Mouse (Mus musculus) midbrain, embryonic 16.5 days (tissue): ENCODE measurements around the gene Mid1. TPM values are rescaled to one million over a fixed set of nuclear protein-coding genes. Genes with fewer than 3 reads are reported as not detected.
"Not testable (repeated sequence)": the region's sequence is repeated elsewhere in the genome, so short reads cannot be mapped to it uniquely, and the experiment has no call there.

Experiments used
- ATAC-seq: fragments of 200-750 bp; cut with Nextera tagmentation; 2 replicates; pipeline ENCODE4 v1.8.0; 2017; ENCODE audit warnings: moderate TSS enrichment
- H3K27ac ChIP-seq: fragments of 300-500 bp; sonication (generic); 2 replicates; pipeline ENCODE4 v1.5.1; 2014; ENCODE audit warnings: mild to moderate bottlenecking, low read length, mixed read lengths
- H3K27me3 ChIP-seq: fragments of 300-500 bp; sonication (generic); 2 replicates; pipeline ENCODE4 v1.6.1; 2014; ENCODE audit warnings: low read depth, low read length, mixed read lengths; ENCODE audit not compliant: control insufficient read depth, insufficient read depth
- H3K36me3 ChIP-seq: fragments of 300-500 bp; sonication (generic); 2 replicates; pipeline ENCODE4 v1.6.1; 2014; ENCODE audit warnings: mild to moderate bottlenecking, low read length, moderate library complexity, mixed read lengths; ENCODE audit not compliant: control insufficient read depth, insufficient read depth
- H3K4me1 ChIP-seq: fragments of 300-500 bp; sonication (generic); 2 replicates; pipeline ENCODE4 v1.6.1; 2014; ENCODE audit warnings: mild to moderate bottlenecking, low read length, mixed read lengths; ENCODE audit not compliant: control insufficient read depth, insufficient read depth
- H3K4me2 ChIP-seq: fragments of 300-500 bp; sonication (generic); 2 replicates; pipeline ENCODE4 v1.6.1; 2014; ENCODE audit warnings: mild to moderate bottlenecking, low read length, mixed read lengths
- H3K4me3 ChIP-seq: fragments of 300-500 bp; sonication (generic); 2 replicates; pipeline ENCODE4 v1.5.1; 2014; ENCODE audit warnings: low read depth, mild to moderate bottlenecking, low read length, moderate library complexity, mixed read lengths
- H3K9ac ChIP-seq: fragments of 300-500 bp; sonication (generic); 2 replicates; pipeline ENCODE4 v1.6.1; 2014; ENCODE audit warnings: low read depth, low read length, mixed read lengths
- H3K9me3 ChIP-seq: fragments of 300-500 bp; sonication (generic); replicated peaks from 2 replicates; pipeline ENCODE4 v1.6.1; 2014; ENCODE audit warnings: mild to moderate bottlenecking, low read length, mixed read lengths; ENCODE audit not compliant: control insufficient read depth, poor library complexity, severe bottlenecking
- WGBS: fragments of 180-500 bp; shearing (Covaris S2); extraction: QIAGEN DNeasy Blood & Tissue Kit; methylation state at CpG from one replicate; pipeline ENCODE4 v1.1.7; 2014; 5-methylcytosine and 5-hydroxymethylcytosine counted together
- polyA plus RNA-seq: library from polyadenylated mRNA; unstranded; fragments of >200 nt; fragmentation: Nextera tagmentation; extraction: Ambion mirVana; gene quantifications from 2 replicates; pipeline ENCODE4 v1.2.1, GENCODE M21; 2015

The Mid1 gene
- polyA plus RNA-seq, 1 experiment from 2014 or later, result 4.9 TPM

GRCm38 (mm10) chrX:169974974-169975373, 290.0 kb downstream of the Mid1 start:
- H3K4me3 ChIP-seq, ATAC-seq, H3K9ac ChIP-seq, H3K4me2 ChIP-seq, H3K27ac ChIP-seq, H3K27me3 ChIP-seq, H3K4me1 ChIP-seq, H3K9me3 ChIP-seq, H3K36me3 ChIP-seq: not testable (repeated sequence)
- 73% methylated on average over 6 of the region's 6 CpGs for WGBS

- not testable (repeated sequence) for H3K4me1 ChIP-seq, H3K4me3 ChIP-seq, H3K36me3 ChIP-seq, H3K9me3 ChIP-seq, H3K9ac ChIP-seq, H3K4me2 ChIP-seq, H3K27me3 ChIP-seq, H3K27ac ChIP-seq, ATAC-seq
- 77% methylated on average over 3 of the region's 3 CpGs for WGBS
Measured at GRCm38 (mm10) chrX:169975681-169976131, 290.7 kb downstream of the Mid1 start.

GRCm38 (mm10) chrX:169976340-169976739, 291.3 kb downstream of the Mid1 start:
- not testable (repeated sequence) for H3K4me2 ChIP-seq, H3K9me3 ChIP-seq, H3K4me3 ChIP-seq, H3K36me3 ChIP-seq, H3K27ac ChIP-seq, H3K4me1 ChIP-seq, H3K27me3 ChIP-seq, H3K9ac ChIP-seq, ATAC-seq
- WGBS, result 71% methylated on average over 5 of the region's 5 CpGs

- WGBS, result 90% methylated on average over 7 of the region's 7 CpGs
- not testable (repeated sequence) for H3K4me1 ChIP-seq, H3K9me3 ChIP-seq, H3K4me2 ChIP-seq, ATAC-seq, H3K27me3 ChIP-seq, H3K9ac ChIP-seq, H3K27ac ChIP-seq, H3K4me3 ChIP-seq
- H3K36me3 ChIP-seq, result peaks cover 12% of the 10 kb centered on the region; the same call in 1 of the 2 replicates
Measured at GRCm38 (mm10) chrX:169977856-169978435, 292.9 kb downstream of the Mid1 start.

GRCm38 (mm10) chrX:169978436-169979381, 293.7 kb downstream of the Mid1 start:
- Histone ChIP-seq H3K4me2 (peak overlapping the region; percentile 41), H3K36me3 (peaks cover 17% of the 10 kb centered on the region; the same call in 1 of the 2 replicates), H3K9me3 (peaks cover 10% of the 10 kb centered on the region), H3K4me3 (peak overlapping the region; percentile 17; the same call in 1 of the 2 replicates)
- WGBS, result 63% methylated on average over 29 of the region's 29 CpGs
- H3K9ac ChIP-seq, H3K27me3 ChIP-seq, ATAC-seq, H3K4me1 ChIP-seq, H3K27ac ChIP-seq: not testable (repeated sequence)

- peak overlapping the region; percentile 17; the same call in 1 of the 2 replicates for H3K4me3 ChIP-seq
- H3K36me3 ChIP-seq, result peaks cover 23% of the 10 kb centered on the region; the same call in 1 of the 2 replicates
- not testable (repeated sequence) for H3K27ac ChIP-seq, H3K27me3 ChIP-seq, H3K4me1 ChIP-seq
- peaks cover 14% of the 10 kb centered on the region for H3K9me3 ChIP-seq
- peak overlapping the region; percentile 41 for H3K4me2 ChIP-seq
- ATAC-seq, result peak; percentile 18
- peak overlapping the region; percentile 12; the same call in 1 of the 2 replicates for H3K9ac ChIP-seq
- 70% methylated on average over 20 of the region's 20 CpGs for WGBS
Measured at GRCm38 (mm10) chrX:169979461-169980202, 294.6 kb downstream of the Mid1 start.

- H3K4me1 ChIP-seq, H3K27me3 ChIP-seq, H3K27ac ChIP-seq, H3K4me3 ChIP-seq, H3K9ac ChIP-seq, H3K4me2 ChIP-seq: not testable (repeated sequence)
- 84% methylated on average over 6 of the region's 6 CpGs for WGBS
- ATAC-seq, result peak; percentile 9; the same call in 1 of the 2 replicates
- peaks cover 18% of the 10 kb centered on the region for H3K9me3 ChIP-seq
- peaks cover 28% of the 10 kb centered on the region for H3K36me3 ChIP-seq
Measured at GRCm38 (mm10) chrX:169980203-169980556, 295.2 kb downstream of the Mid1 start.

- 87% methylated on average over 12 of the region's 12 CpGs for WGBS
- no peak overlapping the region for H3K9ac ChIP-seq
- H3K27me3 ChIP-seq, result no peaks in the 10 kb centered on the region
- peaks cover 31% of the 10 kb centered on the region for H3K36me3 ChIP-seq
- H3K4me3 ChIP-seq, result no peak overlapping the region
- ATAC-seq, result no peak
- H3K9me3 ChIP-seq, result peaks cover 20% of the 10 kb centered on the region
- H3K4me2 ChIP-seq, result no peak overlapping the region
- peaks cover 3% of the 10 kb centered on the region; the same call in 1 of the 2 replicates for H3K4me1 ChIP-seq
- no peak overlapping the region for H3K27ac ChIP-seq
Measured at GRCm38 (mm10) chrX:169980809-169981289, 295.9 kb downstream of the Mid1 start.
